Mouse (Mus musculus): ENCODE data around the gene Acsbg1. TPM values are rescaled to one million over a fixed set of nuclear protein-coding genes. Genes with fewer than 3 reads are reported as not detected.
A peak's percentile ranks its signal among the peaks of the same experiment; 100 is the strongest.
"Not testable (repeated sequence)": the region's sequence is repeated elsewhere in the genome, so short reads cannot be mapped to it uniquely, and the experiment has no call there.

Gene Acsbg1
- polyA plus RNA-seq, 1 experiment, result not detected

DNA sequence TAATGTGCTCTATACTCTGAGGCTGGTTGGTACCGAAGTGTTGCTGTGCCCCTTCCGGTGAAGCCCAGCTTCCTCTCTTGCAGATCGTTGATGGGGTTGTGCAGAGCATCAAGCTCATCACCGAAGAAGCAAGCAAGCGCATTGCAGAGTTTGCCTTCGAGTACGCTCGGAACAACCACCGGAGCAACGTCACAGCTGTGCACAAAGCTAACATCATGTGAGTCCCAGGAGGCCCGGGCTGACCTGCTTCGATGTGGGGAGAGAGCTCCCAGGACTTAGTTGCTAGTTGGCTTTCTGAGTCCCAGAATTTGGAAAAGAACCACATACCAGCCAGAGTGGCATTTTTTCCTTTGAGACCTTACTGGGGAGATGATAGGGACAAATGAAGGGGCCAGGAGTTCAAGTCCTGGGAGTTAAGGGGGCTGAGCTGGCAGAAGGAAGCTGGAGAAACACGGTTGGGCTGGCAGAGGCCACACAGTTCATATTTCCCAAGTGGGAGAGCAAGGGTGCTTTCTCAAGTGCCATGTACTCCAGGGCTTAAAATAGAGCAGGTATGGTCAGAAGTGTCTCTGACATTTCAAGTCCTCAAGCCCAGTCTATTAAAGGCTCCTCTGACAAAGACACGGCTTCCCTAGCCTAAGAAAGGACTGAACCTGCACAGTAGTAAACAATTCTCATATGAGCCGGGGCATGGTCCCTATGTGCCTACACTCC is 64.8 kb downstream of the Acsbg1 start:
- Histone ChIP-seq H3K4me3 (replicated peaks; ENCODE audit: control insufficient read depth, low read depth, low read length) (no peak overlapping the region), H3K27ac (ENCODE audit: control insufficient read depth, insufficient read depth, low read depth, low read length, poor library complexity) (no peak overlapping the region), H3K4me1 (ENCODE audit: control insufficient read depth, insufficient read depth, low read length) (peaks cover 1% of the 10 kb centered on the region; the same call in 1 of the 2 replicates)
- WGBS, result 91% methylated on average over 15 of the region's 15 CpGs
- no peak for TF ChIP-seq POLR2A (IDR thresholded peaks at IDR 0.05; ENCODE audit: borderline replicate concordance, control insufficient read depth, low read depth, low read length)
- no peak for TF ChIP-seq CTCF (IDR thresholded peaks at IDR 0.05; ENCODE audit: control insufficient read depth, insufficient read depth, low read length)

GRCm38 (mm10) chr9:54593652-54594051 is 68.0 kb downstream of the Acsbg1 start:
- H3K27ac ChIP-seq (ENCODE audit: control insufficient read depth, insufficient read depth, low read depth, low read length, poor library complexity); H3K4me3 ChIP-seq (replicated peaks; ENCODE audit: control insufficient read depth, low read depth, low read length); H3K4me1 ChIP-seq (ENCODE audit: control insufficient read depth, insufficient read depth, low read length): not testable (repeated sequence)
- WGBS, result 81% methylated on average over 4 of the region's 4 CpGs

GRCm38 (mm10) chr9:54587863-54588262 is 73.8 kb downstream of the Acsbg1 start:
- H3K4me3 ChIP-seq (replicated peaks; ENCODE audit: control insufficient read depth, low read depth, low read length), result no peak overlapping the region
- WGBS, result 83% methylated on average over 4 of the region's 4 CpGs
- no peaks in the 10 kb centered on the region for H3K4me1 ChIP-seq (ENCODE audit: control insufficient read depth, insufficient read depth, low read length)
- no peak for TF ChIP-seq CTCF (IDR thresholded peaks at IDR 0.05; ENCODE audit: control insufficient read depth, insufficient read depth, low read length)
- H3K27ac ChIP-seq (ENCODE audit: control insufficient read depth, insufficient read depth, low read depth, low read length, poor library complexity), result no peak overlapping the region

DNA sequence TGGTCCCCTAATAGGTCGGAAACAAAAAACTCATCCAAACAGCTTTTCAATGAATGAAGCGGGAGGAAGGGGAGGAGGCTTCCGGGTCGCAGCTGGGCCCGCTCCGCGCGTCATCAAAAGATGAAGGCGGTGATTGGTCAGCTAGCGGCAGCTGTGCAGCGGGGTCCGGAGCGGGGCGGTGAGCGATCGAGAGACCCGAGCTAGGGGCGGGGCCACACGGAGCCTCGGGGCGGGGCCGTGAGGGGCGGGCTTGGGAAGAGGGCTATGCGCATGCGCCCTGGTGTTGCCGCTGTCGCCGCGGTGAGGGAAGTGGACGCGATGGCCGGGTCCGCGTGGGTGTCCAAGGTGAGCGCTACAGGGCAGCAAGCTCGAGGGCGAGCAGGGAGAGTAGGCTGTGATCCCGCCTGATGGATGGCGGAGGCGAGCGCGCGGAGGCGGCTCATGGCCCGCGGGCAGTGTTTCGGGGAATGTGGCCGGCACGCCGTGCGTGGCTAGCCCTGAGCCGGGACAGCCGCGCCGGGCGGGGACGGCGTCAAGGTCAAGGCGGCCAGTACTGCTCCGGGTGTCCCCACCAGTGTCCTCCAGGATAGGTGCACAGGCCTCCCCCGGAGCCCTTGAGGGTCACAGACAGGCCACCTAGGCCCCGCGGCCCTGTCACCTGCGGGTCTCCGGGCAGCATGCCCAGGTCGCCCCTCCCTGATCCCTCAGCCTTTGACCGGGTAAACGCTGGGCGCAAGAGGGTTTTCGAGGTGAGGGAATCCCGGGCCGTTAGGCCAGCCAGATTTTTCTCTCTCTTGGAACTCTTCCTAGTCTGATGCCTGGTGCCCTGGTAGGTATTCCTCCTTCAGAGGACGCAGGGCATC is 75.2 kb downstream of the Acsbg1 start, which contains the start of gene Idh3a:
Gene Idh3a (plus strand): TSS at position 136 of the 863 bp plus-strand sequence.
- H3K4me1 ChIP-seq (ENCODE audit: control insufficient read depth, insufficient read depth, low read length), result no peaks in the 10 kb centered on the region
- H3K4me3 ChIP-seq (replicated peaks; ENCODE audit: control insufficient read depth, low read depth, low read length), result peak within 1 kb of the TSS; percentile 96
- TF ChIP-seq CTCF (IDR thresholded peaks at IDR 0.05; ENCODE audit: control insufficient read depth, insufficient read depth, low read length) (no peak), POLR2A (IDR thresholded peaks at IDR 0.05; ENCODE audit: borderline replicate concordance, control insufficient read depth, low read depth, low read length) (peak; percentile 73; the same call in 1 of the 2 replicates)
- under 1% methylated on average over 73 of the region's 73 CpGs for WGBS
- H3K27ac ChIP-seq (ENCODE audit: control insufficient read depth, insufficient read depth, low read depth, low read length, poor library complexity), result peak within 1 kb of the TSS; percentile 43; the same call in 1 of the 2 replicates

DNA sequence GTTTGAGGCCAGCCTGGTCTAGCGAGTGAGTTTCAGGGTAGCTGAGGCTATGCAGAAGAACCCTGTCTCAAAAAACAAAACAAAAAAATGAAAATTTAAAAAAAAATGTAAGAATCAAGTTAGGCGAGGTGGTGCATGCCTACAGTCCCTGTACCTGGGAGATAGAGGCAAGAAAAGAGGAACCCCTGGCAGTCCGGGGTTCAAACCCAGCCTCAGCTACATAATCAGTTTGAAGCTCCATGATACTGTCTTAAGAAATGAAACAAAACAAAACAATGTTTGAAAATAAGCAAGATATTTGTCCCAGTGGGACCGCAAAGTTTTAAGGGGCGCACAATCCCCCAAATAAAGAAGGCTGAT is 75.9 kb downstream of the Acsbg1 start:
- no peak overlapping the region for H3K4me3 ChIP-seq (replicated peaks; ENCODE audit: control insufficient read depth, low read depth, low read length)
- WGBS, result 28% methylated on average over 5 of the region's 5 CpGs
- H3K27ac ChIP-seq (ENCODE audit: control insufficient read depth, insufficient read depth, low read depth, low read length, poor library complexity), result no peak overlapping the region
- TF ChIP-seq POLR2A (IDR thresholded peaks at IDR 0.05; ENCODE audit: borderline replicate concordance, control insufficient read depth, low read depth, low read length), result no peak
- TF ChIP-seq CTCF (IDR thresholded peaks at IDR 0.05; ENCODE audit: control insufficient read depth, insufficient read depth, low read length), result no peak
- H3K4me1 ChIP-seq (ENCODE audit: control insufficient read depth, insufficient read depth, low read length), result no peaks in the 10 kb centered on the region

GRCm38 (mm10) chr9:54584127-54584526 is 77.5 kb downstream of the Acsbg1 start:
- not testable (repeated sequence) for H3K4me1 ChIP-seq (ENCODE audit: control insufficient read depth, insufficient read depth, low read length); H3K4me3 ChIP-seq (replicated peaks; ENCODE audit: control insufficient read depth, low read depth, low read length); H3K27ac ChIP-seq (ENCODE audit: control insufficient read depth, insufficient read depth, low read depth, low read length, poor library complexity)
- 52% methylated on average over 2 of the region's 2 CpGs for WGBS

GRCm38 (mm10) chr9:54583712-54584111 is 78.0 kb downstream of the Acsbg1 start:
- H3K27ac ChIP-seq (ENCODE audit: control insufficient read depth, insufficient read depth, low read depth, low read length, poor library complexity), result no peak overlapping the region
- 48% methylated on average over 1 of the region's 1 CpGs for WGBS
- TF ChIP-seq POLR2A (IDR thresholded peaks at IDR 0.05; ENCODE audit: borderline replicate concordance, control insufficient read depth, low read depth, low read length) (no peak), CTCF (IDR thresholded peaks at IDR 0.05; ENCODE audit: control insufficient read depth, insufficient read depth, low read length) (no peak)
- H3K4me3 ChIP-seq (replicated peaks; ENCODE audit: control insufficient read depth, low read depth, low read length), result no peak overlapping the region
- no peaks in the 10 kb centered on the region for H3K4me1 ChIP-seq (ENCODE audit: control insufficient read depth, insufficient read depth, low read length)

GRCm38 (mm10) chr9:54571130-54571839 is 90.4 kb downstream of the Acsbg1 start:
- no peak for TF ChIP-seq CTCF (IDR thresholded peaks at IDR 0.05; ENCODE audit: control insufficient read depth, insufficient read depth, low read length)
- WGBS, result 78% methylated on average over 9 of the region's 9 CpGs
- Histone ChIP-seq H3K27ac (ENCODE audit: control insufficient read depth, insufficient read depth, low read depth, low read length, poor library complexity) (no peak overlapping the region), H3K4me3 (replicated peaks; ENCODE audit: control insufficient read depth, low read depth, low read length) (no peak overlapping the region), H3K4me1 (ENCODE audit: control insufficient read depth, insufficient read depth, low read length) (no peaks in the 10 kb centered on the region; the same call in 1 of the 2 replicates)
